Comparison of ENCODE assay signal across 21 mouse cellular contexts in genomic region chr6:99541105-99541504, GRCm38 (mm10). TPM values are rescaled to one million over a fixed set of nuclear protein-coding genes. Genes with fewer than 3 reads are reported as not detected.
DNase-seq lines count a peak whose midpoint lies in the region; ATAC-seq and TF ChIP-seq lines count a peak whose summit lies in the region.
"Had no signal": no experiment of that assay in that cellular context is flagged by ENCODE, and none has a peak within 500 bp of the region (broad histone marks: within the 10 kb centered on the region; RNA-seq: fewer than 3 reads in every experiment).

No protein-coding gene starts in this region.

- no peak overlapping the region for H3K9ac ChIP-seq in lung, postnatal 0 days (replicated peaks; ENCODE audit: low read depth)
- H3K9ac ChIP-seq: embryonic facial prominence, embryonic 15.5 days; heart, embryonic 12.5 days; hindbrain, embryonic 12.5 days had no signal

- no peak for ATAC-seq in lung, postnatal 0 days
- ATAC-seq: forebrain, embryonic 14.5 days; hindbrain, embryonic 16.5 days had no signal

- no peak overlapping the region for H3K4me2 ChIP-seq in lung, postnatal 0 days (replicated peaks; ENCODE audit: low read depth, low read length)
- H3K4me2 ChIP-seq: embryonic facial prominence, embryonic 15.5 days; heart, embryonic 12.5 days; hindbrain, embryonic 12.5 days had no signal

- TF ChIP-seq CTCF in lung, postnatal 0 days (IDR thresholded peaks at IDR 0.05) = no peak
- TF ChIP-seq CTCF in lung, adult 2 months (IDR thresholded peaks at IDR 0.05; ENCODE audit: insufficient read depth, low read length) = no peak
- TF ChIP-seq CTCF in testis, adult 2 months (IDR thresholded peaks at IDR 0.05; ENCODE audit: control insufficient read depth, insufficient read depth, insufficient replicate concordance, low read depth, low read length) = no peak

- no peaks in the 10 kb centered on the region for H3K36me3 ChIP-seq in heart, embryonic 10.5 days
- no peaks in the 10 kb centered on the region for H3K36me3 ChIP-seq in lung, postnatal 0 days (ENCODE audit: insufficient read depth, low read length)
- no peaks in the 10 kb centered on the region for H3K36me3 ChIP-seq in testis, adult 2 months (ENCODE audit: control insufficient read depth, insufficient read depth, low read length)
- H3K36me3 ChIP-seq: embryonic facial prominence, embryonic 15.5 days; forebrain, embryonic 10.5 days; heart, embryonic 12.5 days; hindbrain, embryonic 12.5 days had no signal

- TF ChIP-seq POLR2A in lung, adult 2 months (IDR thresholded peaks at IDR 0.05; ENCODE audit: borderline replicate concordance, extremely low read depth, low read depth, low read length) = no peak
- TF ChIP-seq POLR2A in testis, adult 2 months (IDR thresholded peaks at IDR 0.05; ENCODE audit: control insufficient read depth, low read depth, low read length) = no peak

- H3K27ac ChIP-seq in heart, embryonic 10.5 days = no peak overlapping the region
- peak overlapping the region; percentile 57; the same call in 1 of the 2 replicates for H3K27ac ChIP-seq in lung, postnatal 0 days (ENCODE audit: low read length)
- H3K27ac ChIP-seq in testis, adult 2 months (ENCODE audit: control insufficient read depth, insufficient read depth, low read depth, low read length) = 0 out of 2 replicates have a peak overlapping the region, but pooled peaks have one; percentile 13
- H3K27ac ChIP-seq: embryonic facial prominence, embryonic 15.5 days; forebrain, embryonic 10.5 days; heart, adult 2 months; hindbrain, embryonic 12.5 days had no signal

- WGBS in heart, embryonic 10.5 days = 49% methylated on average over 3 of the region's 3 CpGs
- 28% methylated on average over 3 of the region's 3 CpGs for WGBS in lung, postnatal 0 days
- 33% methylated on average over 3 of the region's 3 CpGs for WGBS in lung, adult 2 months

- intact Hi-C loops in heart, postnatal 14 days (cut with DNase I) = no loop called here
- intact Hi-C loops in left cerebral cortex, postnatal 10 days (cut with DNase I) = no loop called here

- H3K4me3 ChIP-seq in heart, embryonic 10.5 days = no peak overlapping the region
- H3K4me3 ChIP-seq in lung, postnatal 0 days (ENCODE audit: low read depth, low read length) = no peak overlapping the region
- no peak overlapping the region for H3K4me3 ChIP-seq in lung, adult 2 months (replicated peaks; ENCODE audit: extremely low read depth, low read depth, low read length)
- H3K4me3 ChIP-seq in testis, adult 2 months (ENCODE audit: control insufficient read depth, low read depth, low read length) = no peak overlapping the region
- H3K4me3 ChIP-seq: embryonic facial prominence, embryonic 15.5 days; erythroblast, embryonic 14.5 days; forebrain, embryonic 10.5 days; heart, adult 2 months; heart, embryonic 12.5 days; hindbrain, embryonic 12.5 days had no signal

- TF ChIP-seq EP300 in lung, postnatal 0 days (IDR thresholded peaks at IDR 0.05) = no peak

- H3K9me3 ChIP-seq in heart, embryonic 10.5 days = no peaks in the 10 kb centered on the region
- H3K9me3 ChIP-seq in lung, postnatal 0 days (ENCODE audit: low read length) = no peaks in the 10 kb centered on the region
- H3K9me3 ChIP-seq: embryonic facial prominence, embryonic 15.5 days; forebrain, embryonic 10.5 days; heart, embryonic 12.5 days; hindbrain, embryonic 12.5 days had no signal

- DNase-seq in heart, embryonic 10.5 days (ENCODE audit: low spot score) = peak; percentile 9
- no peak for DNase-seq in heart, postnatal 14 days
- no peak for DNase-seq in lung, postnatal 0 days (ENCODE audit: low spot score)
- DNase-seq in lung, adult 2 months = no peak
- no peak for DNase-seq in testis, postnatal 10 days (ENCODE audit: low spot score)
- DNase-seq in left cerebral cortex, postnatal 10 days (ENCODE audit: extremely low spot score in 1 of 2, low spot score in 2 of 2) = no peak
- DNase-seq: adrenal gland, postnatal 10 days; cerebellum, adult 11 months; cerebellum, adult 8-10 months; cerebellum, postnatal 14 days; embryo, embryonic 11 days; heart, adult 2 months; heart, postnatal 4 days had no signal

- H3K27me3 ChIP-seq in heart, embryonic 10.5 days (ENCODE audit: insufficient read depth, poor library complexity, severe bottlenecking) = no peaks in the 10 kb centered on the region
- H3K27me3 ChIP-seq in lung, postnatal 0 days (replicated peaks; ENCODE audit: insufficient read depth, low read length) = no peaks in the 10 kb centered on the region
- no peaks in the 10 kb centered on the region for H3K27me3 ChIP-seq in testis, adult 2 months (ENCODE audit: control insufficient read depth, insufficient read depth, low read length)
- H3K27me3 ChIP-seq: embryonic facial prominence, embryonic 15.5 days; heart, embryonic 12.5 days; hindbrain, embryonic 12.5 days had no signal

- no peaks in the 10 kb centered on the region for H3K4me1 ChIP-seq in heart, embryonic 10.5 days
- H3K4me1 ChIP-seq in lung, postnatal 0 days (ENCODE audit: insufficient read depth, low read depth, low read length) = peaks cover 3% of the 10 kb centered on the region; the same call in 1 of the 2 replicates
- peaks cover 3% of the 10 kb centered on the region for H3K4me1 ChIP-seq in lung, adult 2 months (ENCODE audit: control insufficient read depth, insufficient read depth, low read length)
- no peaks in the 10 kb centered on the region for H3K4me1 ChIP-seq in testis, adult 2 months (ENCODE audit: control insufficient read depth, insufficient read depth, low read length)
- H3K4me1 ChIP-seq: forebrain, embryonic 10.5 days; heart, embryonic 12.5 days; hindbrain, embryonic 12.5 days had no signal

RNA-seq across cellular contexts. Expression of gene Foxp1, which starts 18.6 kb away (rescaled TPM):
- 79.9 and 99.3 TPM in 2 replicates for polyA plus RNA-seq in heart, embryonic 10.5 days (2016; fragmentation: Nextera tagmentation; extraction: Ambion mirVana)
- total RNA-seq in heart, postnatal 14 days (2021) = 10 to 100 TPM; 38.5 to 53.2 TPM
- polyA plus RNA-seq in lung, postnatal 0 days (2015; fragmentation: Nextera tagmentation; extraction: Ambion mirVana) = 113 and 121 TPM in 2 replicates
- polyA plus RNA-seq in lung, adult 2 months (2012; rRNA removed) = 135 and 169 TPM in 2 replicates
- polyA plus RNA-seq in testis, adult 2 months (2012; rRNA removed) = 34.8 and 36.3 TPM in 2 replicates
- 100 to 1,000 TPM; 157 to 161 TPM for total RNA-seq in left cerebral cortex, postnatal 10 days (2021)
